Mouse (Mus musculus): Measurements from ENCODE around the gene Copa. TPM values are rescaled to one million over a fixed set of nuclear protein-coding genes. Genes with fewer than 3 reads are reported as not detected.

The Copa gene
- total RNA-seq, 2 experiments from 2014 or later = 138 to 147 TPM

- Histone ChIP-seq H3K27ac (no peak overlapping the region), H3K4me3 (no peak overlapping the region)
- TF ChIP-seq CTCF (IDR thresholded peaks at IDR 0.05) = no peak
- intact Hi-C loops (cut with DNase I) = no loop called here
- DNase-seq (ENCODE audit: extremely low spot score in 1 of 2, low spot score in 2 of 2) = no peak
Observed at GRCm38 (mm10) chr1:172058874-172059273, 23.5 kb upstream of the Copa start.

- intact Hi-C loops (cut with DNase I) = no loop called here
- Histone ChIP-seq H3K27ac (no peak overlapping the region), H3K4me3 (no peak overlapping the region)
- no peak for TF ChIP-seq CTCF (IDR thresholded peaks at IDR 0.05)
- DNase-seq (ENCODE audit: extremely low spot score in 1 of 2, low spot score in 2 of 2) = no peak
Observed at GRCm38 (mm10) chr1:172060659-172061058, 21.7 kb upstream of the Copa start.

- intact Hi-C loops (cut with DNase I) = no loop called here
- TF ChIP-seq CTCF (IDR thresholded peaks at IDR 0.05) = no peak
- Histone ChIP-seq H3K27ac (no peak overlapping the region), H3K4me3 (no peak overlapping the region)
- no peak for DNase-seq (ENCODE audit: extremely low spot score in 1 of 2, low spot score in 2 of 2)
Observed at GRCm38 (mm10) chr1:172061217-172061616, 21.1 kb upstream of the Copa start.

GRCm38 (mm10) chr1:172062101-172062500 lies 20.2 kb upstream of the Copa start:
- no peak for DNase-seq (ENCODE audit: extremely low spot score in 1 of 2, low spot score in 2 of 2)
- Histone ChIP-seq H3K4me3 (no peak overlapping the region), H3K27ac (no peak overlapping the region)
- no peak for TF ChIP-seq CTCF (IDR thresholded peaks at IDR 0.05)
- intact Hi-C loops (cut with DNase I) = no loop called here

- intact Hi-C loops (cut with DNase I) = no loop called here
- no peak overlapping the region for H3K27ac ChIP-seq
- no peak for DNase-seq (ENCODE audit: extremely low spot score in 1 of 2, low spot score in 2 of 2)
- no peak overlapping the region for H3K4me3 ChIP-seq
- no peak for TF ChIP-seq CTCF (IDR thresholded peaks at IDR 0.05)
Observed at GRCm38 (mm10) chr1:172063291-172064023, 18.9 kb upstream of the Copa start.

- intact Hi-C loops (cut with DNase I) = no loop called here
- H3K27ac ChIP-seq = peak overlapping the region; percentile 40; the same call in 1 of the 2 replicates
- no peak; the same call in 1 of the 2 replicates for TF ChIP-seq CTCF (IDR thresholded peaks at IDR 0.05)
Observed at GRCm38 (mm10) chr1:172064613-172065141, 17.7 kb upstream of the Copa start.

GRCm38 (mm10) chr1:172070227-172070626 lies 12.1 kb upstream of the Copa start:
- H3K4me3 ChIP-seq = no peak overlapping the region
- intact Hi-C loops (cut with DNase I) = no loop called here
- H3K27ac ChIP-seq = no peak overlapping the region
- TF ChIP-seq CTCF (IDR thresholded peaks at IDR 0.05) = no peak
- no peak for DNase-seq (ENCODE audit: extremely low spot score in 1 of 2, low spot score in 2 of 2)

More at GRCm38 (mm10) chr1:172064613-172065141, 17.7 kb upstream of the Copa start:
- DNase-seq (ENCODE audit: extremely low spot score in 1 of 2, low spot score in 2 of 2) = peak in 1 of 2 experiments; percentile 13
- H3K4me3 ChIP-seq = no peak overlapping the region

GRCm38 (mm10) chr1:172071556-172071955 lies 10.8 kb upstream of the Copa start:
- Histone ChIP-seq H3K27ac (no peak overlapping the region), H3K4me3 (no peak overlapping the region)
- TF ChIP-seq CTCF (IDR thresholded peaks at IDR 0.05) = no peak
- intact Hi-C loops (cut with DNase I) = no loop called here
- DNase-seq (ENCODE audit: extremely low spot score in 1 of 2, low spot score in 2 of 2) = no peak

- Histone ChIP-seq H3K4me3 (no peak overlapping the region), H3K27ac (no peak overlapping the region)
- no peak for DNase-seq (ENCODE audit: extremely low spot score in 1 of 2, low spot score in 2 of 2)
- intact Hi-C loops (cut with DNase I) = no loop called here
- no peak for TF ChIP-seq CTCF (IDR thresholded peaks at IDR 0.05)
Observed at GRCm38 (mm10) chr1:172072604-172073003, 9.7 kb upstream of the Copa start.

- intact Hi-C loops (cut with DNase I) = no loop called here
- no peak overlapping the region for H3K27ac ChIP-seq
- H3K4me3 ChIP-seq = no peak overlapping the region
- DNase-seq (ENCODE audit: extremely low spot score in 1 of 2, low spot score in 2 of 2) = no peak
- TF ChIP-seq CTCF (IDR thresholded peaks at IDR 0.05) = no peak
Observed at GRCm38 (mm10) chr1:172077981-172078380, 4.3 kb upstream of the Copa start.

- H3K4me3 ChIP-seq = peak overlapping the region; percentile 91
- intact Hi-C loops (cut with DNase I) = no loop called here
- DNase-seq (ENCODE audit: extremely low spot score in 1 of 2, low spot score in 2 of 2) = no peak
- TF ChIP-seq CTCF (IDR thresholded peaks at IDR 0.05) = no peak
- H3K27ac ChIP-seq = peak overlapping the region; percentile 99
Observed at GRCm38 (mm10) chr1:172082899-172083445, 643 bp downstream of the Copa start.

- intact Hi-C loops (cut with DNase I) = no loop called here
- DNase-seq (ENCODE audit: extremely low spot score in 1 of 2, low spot score in 2 of 2) = no peak
- H3K4me3 ChIP-seq = no peak overlapping the region
- no peak for TF ChIP-seq CTCF (IDR thresholded peaks at IDR 0.05)
- no peak overlapping the region for H3K27ac ChIP-seq
Observed at GRCm38 (mm10) chr1:172093522-172093921, 11.2 kb downstream of the Copa start.
